Mouse (Mus musculus) left cerebral cortex, postnatal 4 days (tissue): ENCODE results near the gene Ppfia4. TPM values are rescaled to one million over a fixed set of nuclear protein-coding genes. Genes with fewer than 3 reads are reported as not detected.
A peak's percentile ranks its signal among the peaks of the same experiment; 100 is the strongest.
"Not testable (repeated sequence)": the region's sequence is repeated elsewhere in the genome, so short reads cannot be mapped to it uniquely, and the experiment has no call there.

Experiments used
- DNase-seq: peaks from one replicate; pipeline ENCODE4 v3.0.0-alpha.2; 2022
- intact Hi-C: fragments of 180-260 bp; cut with DNase I; formaldehyde crosslinking; loops from one replicate; pipeline ENCODE4 v1.15.1; 2025
- total RNA-seq, 2 experiments: library from RNA; stranded (reverse); gene quantifications; 2 replicates each; pipeline ENCODE4 v1.2.3; 2021

Ppfia4 gene
- total RNA-seq, 2 experiments from 2014 or later: 62.6 to 72.1 TPM

GRCm38 (mm10) chr1:134275616-134276464, 56.9 kb downstream of the Ppfia4 start:
- peak; percentile 60 for DNase-seq
- intact Hi-C loops: no loop called here

GRCm38 (mm10) chr1:134274483-134274920, 58.2 kb downstream of the Ppfia4 start:
- intact Hi-C loops: no loop called here
- DNase-seq: peak; percentile 72

GRCm38 (mm10) chr1:134273493-134274395, 59.0 kb downstream of the Ppfia4 start:
- intact Hi-C loops: no loop called here
- peak; percentile 42 for DNase-seq

GRCm38 (mm10) chr1:134272754-134273250, 59.9 kb downstream of the Ppfia4 start:
- no peak for DNase-seq
- intact Hi-C loops: no loop called here

- no peak for DNase-seq
- intact Hi-C loops: no loop called here
Measured at GRCm38 (mm10) chr1:134270026-134270425, 62.7 kb downstream of the Ppfia4 start.

- intact Hi-C loops: no loop called here
- DNase-seq: peak; percentile 44
Measured at GRCm38 (mm10) chr1:134265797-134266196, 66.9 kb downstream of the Ppfia4 start.

- intact Hi-C loops: no loop called here
- no peak for DNase-seq
Measured at GRCm38 (mm10) chr1:134264341-134264740, 68.4 kb downstream of the Ppfia4 start.

GRCm38 (mm10) chr1:134249681-134250080, 83.0 kb downstream of the Ppfia4 start:
- DNase-seq, intact Hi-C loops: not testable (repeated sequence)

Other genes with a start within 250 kb of the Ppfia4 start
- under 1 TPM; 0.48 to 0.54 TPM for gene Chit1, start 221.7 kb downstream of the Ppfia4 start, total RNA-seq
- 1 to 10 TPM; 1.1 to 2.0 TPM for gene Chil1, start 150.8 kb downstream of the Ppfia4 start, total RNA-seq
- gene Mybph, start 139.5 kb downstream of the Ppfia4 start, total RNA-seq: under 1 TPM in 1 of 2 experiments, not detected in 1; 0.18 TPM
- gene Adora1, start 97.5 kb downstream of the Ppfia4 start, total RNA-seq: 10 to 100 TPM; 75.5 to 76.4 TPM
- not detected for gene Myog, start 42.9 kb downstream of the Ppfia4 start, total RNA-seq
- 100 to 1,000 TPM; 110 to 122 TPM for gene Tmem183a, start 29.1 kb upstream of the Ppfia4 start, total RNA-seq
- gene 4933406M09Rik, start 53.0 kb upstream of the Ppfia4 start, total RNA-seq: not detected
- gene Cyb5r1, start 72.6 kb upstream of the Ppfia4 start, total RNA-seq: 10 to 100 TPM; 13.1 to 18.5 TPM
- 10 to 100 TPM; 55.4 to 57.5 TPM for gene Adipor1, start 82.5 kb upstream of the Ppfia4 start, total RNA-seq
- 10 to 100 TPM; 37.1 to 38.7 TPM for gene Klhl12, start 122.6 kb upstream of the Ppfia4 start, total RNA-seq
- gene Rabif, start 161.7 kb upstream of the Ppfia4 start, total RNA-seq: 10 to 100 TPM; 38.2 to 38.5 TPM
- not detected for gene Mgat4e, start 216.8 kb upstream of the Ppfia4 start, total RNA-seq
- gene Kdm5b, start 227.2 kb upstream of the Ppfia4 start, total RNA-seq: 100 to 1,000 TPM in 1 of 2 experiments, 10 to 100 TPM in 1; 98.4 to 107 TPM